Mouse (Mus musculus): Measurements from ENCODE around the gene Cdk2ap2. TPM values are rescaled to one million over a fixed set of nuclear protein-coding genes. Genes with fewer than 3 reads are reported as not detected.

The Cdk2ap2 gene
- polyA plus RNA-seq, 1 experiment from 2014 or later = 80.2 TPM

GRCm38 (mm10) chr19:4140147-4140546 lies 43.2 kb downstream of the Cdk2ap2 start:
- WGBS = 81% methylated on average over 6 of the region's 6 CpGs
- no peak overlapping the region for H3K27ac ChIP-seq (replicated peaks)
- 0 out of 2 replicates have a peak, but pooled peaks cover 3% of the 10 kb centered on the region for H3K27me3 ChIP-seq (replicated peaks; ENCODE audit: low read depth, poor library complexity, severe bottlenecking)

GRCm38 (mm10) chr19:4142416-4143173 lies 45.6 kb downstream of the Cdk2ap2 start:
- H3K4me1 ChIP-seq = peaks cover 9% of the 10 kb centered on the region
- no peak for DNase-seq (ENCODE audit: low spot score)
- H3K9me3 ChIP-seq = peaks cover 3% of the 10 kb centered on the region; the same call in 1 of the 2 replicates
- H3K4me3 ChIP-seq = no peak overlapping the region
- H3K27me3 ChIP-seq (replicated peaks; ENCODE audit: low read depth, poor library complexity, severe bottlenecking) = no peaks in the 10 kb centered on the region
- H3K27ac ChIP-seq (replicated peaks) = no peak overlapping the region
- WGBS = 90% methylated on average over 18 of the region's 18 CpGs
- H3K36me3 ChIP-seq (replicated peaks) = no peaks in the 10 kb centered on the region

More at GRCm38 (mm10) chr19:4140147-4140546, 43.2 kb downstream of the Cdk2ap2 start:
- DNase-seq (ENCODE audit: low spot score) = no peak
- Histone ChIP-seq H3K9me3 (no peaks in the 10 kb centered on the region), H3K36me3 (replicated peaks) (no peaks in the 10 kb centered on the region), H3K4me3 (no peak overlapping the region), H3K4me1 (peaks cover 8% of the 10 kb centered on the region)

GRCm38 (mm10) chr19:4143759-4144268 lies 46.8 kb downstream of the Cdk2ap2 start, which contains the start of gene Cabp4:
TSS of gene Cabp4 (minus strand) at chr19:4144033.
- no peak within 1 kb of the TSS for H3K4me3 ChIP-seq
- H3K4me1 ChIP-seq = peaks cover 19% of the 10 kb centered on the region
- no peaks in the 10 kb centered on the region for H3K36me3 ChIP-seq (replicated peaks)
- no peak for DNase-seq (ENCODE audit: low spot score)
- no peaks in the 10 kb centered on the region for H3K27me3 ChIP-seq (replicated peaks; ENCODE audit: low read depth, poor library complexity, severe bottlenecking)
- no peak within 1 kb of the TSS for H3K27ac ChIP-seq (replicated peaks)
- peaks cover 3% of the 10 kb centered on the region; the same call in 1 of the 2 replicates for H3K9me3 ChIP-seq
- 82% methylated on average over 7 of the region's 7 CpGs for WGBS

- Histone ChIP-seq H3K36me3 (replicated peaks) (peaks cover under 1% of the 10 kb centered on the region), H3K4me3 (no peak overlapping the region), H3K9me3 (peaks cover 3% of the 10 kb centered on the region; the same call in 1 of the 2 replicates), H3K27me3 (replicated peaks; ENCODE audit: low read depth, poor library complexity, severe bottlenecking) (no peaks in the 10 kb centered on the region), H3K4me1 (peaks cover 23% of the 10 kb centered on the region), H3K27ac (replicated peaks) (no peak overlapping the region)
- no peak for DNase-seq (ENCODE audit: low spot score)
- 78% methylated on average over 16 of the region's 16 CpGs for WGBS
Observed at GRCm38 (mm10) chr19:4144550-4145498, 47.8 kb downstream of the Cdk2ap2 start.

- Histone ChIP-seq H3K36me3 (replicated peaks) (peaks cover 12% of the 10 kb centered on the region), H3K27me3 (replicated peaks; ENCODE audit: low read depth, poor library complexity, severe bottlenecking) (no peaks in the 10 kb centered on the region), H3K9me3 (peaks cover 3% of the 10 kb centered on the region; the same call in 1 of the 2 replicates), H3K4me3 (no peak overlapping the region), H3K4me1 (peaks cover 24% of the 10 kb centered on the region), H3K27ac (replicated peaks) (no peak overlapping the region)
- 86% methylated on average over 5 of the region's 5 CpGs for WGBS
- DNase-seq (ENCODE audit: low spot score) = no peak
Observed at GRCm38 (mm10) chr19:4145936-4146335, 49.0 kb downstream of the Cdk2ap2 start.

- H3K36me3 ChIP-seq (replicated peaks) = peaks cover 18% of the 10 kb centered on the region
- H3K27me3 ChIP-seq (replicated peaks; ENCODE audit: low read depth, poor library complexity, severe bottlenecking) = no peaks in the 10 kb centered on the region
- peaks cover 3% of the 10 kb centered on the region; the same call in 1 of the 2 replicates for H3K9me3 ChIP-seq
- H3K27ac ChIP-seq (replicated peaks) = no peak overlapping the region
- H3K4me3 ChIP-seq = no peak overlapping the region
- 63% methylated on average over 12 of the region's 12 CpGs for WGBS
- peaks cover 29% of the 10 kb centered on the region for H3K4me1 ChIP-seq
- DNase-seq (ENCODE audit: low spot score) = no peak
Observed at GRCm38 (mm10) chr19:4146366-4147021, 49.5 kb downstream of the Cdk2ap2 start.

GRCm38 (mm10) chr19:4147022-4147405 lies 50.0 kb downstream of the Cdk2ap2 start:
- no peak overlapping the region for H3K27ac ChIP-seq (replicated peaks)
- no peaks in the 10 kb centered on the region for H3K27me3 ChIP-seq (replicated peaks; ENCODE audit: low read depth, poor library complexity, severe bottlenecking)
- peaks cover 29% of the 10 kb centered on the region for H3K4me1 ChIP-seq
- peaks cover 3% of the 10 kb centered on the region; the same call in 1 of the 2 replicates for H3K9me3 ChIP-seq
- WGBS = 46% methylated on average over 3 of the region's 3 CpGs
- peaks cover 23% of the 10 kb centered on the region for H3K36me3 ChIP-seq (replicated peaks)
- no peak overlapping the region for H3K4me3 ChIP-seq
- no peak for DNase-seq (ENCODE audit: low spot score)

- peaks cover 32% of the 10 kb centered on the region for H3K36me3 ChIP-seq (replicated peaks)
- H3K9me3 ChIP-seq = peaks cover 3% of the 10 kb centered on the region; the same call in 1 of the 2 replicates
- H3K4me3 ChIP-seq = peak overlapping the region; percentile 88
- no peak for DNase-seq (ENCODE audit: low spot score)
- WGBS = 34% methylated on average over 9 of the region's 9 CpGs
- H3K27me3 ChIP-seq (replicated peaks; ENCODE audit: low read depth, poor library complexity, severe bottlenecking) = no peaks in the 10 kb centered on the region
- peak overlapping the region; percentile 88 for H3K27ac ChIP-seq (replicated peaks)
- H3K4me1 ChIP-seq = peaks cover 29% of the 10 kb centered on the region
Observed at GRCm38 (mm10) chr19:4147782-4148490, 51.0 kb downstream of the Cdk2ap2 start.

GRCm38 (mm10) chr19:4148491-4148806 lies 51.5 kb downstream of the Cdk2ap2 start, which contains the start of gene Coro1b:
TSS of gene Coro1b (plus strand) at chr19:4148619.
- peaks cover 3% of the 10 kb centered on the region; the same call in 1 of the 2 replicates for H3K9me3 ChIP-seq
- peak within 1 kb of the TSS; percentile 88 for H3K4me3 ChIP-seq
- DNase-seq (ENCODE audit: low spot score) = peak; percentile 98
- under 1% methylated on average over 33 of the region's 33 CpGs for WGBS
- H3K4me1 ChIP-seq = peaks cover 29% of the 10 kb centered on the region
- no peaks in the 10 kb centered on the region for H3K27me3 ChIP-seq (replicated peaks; ENCODE audit: low read depth, poor library complexity, severe bottlenecking)
- H3K27ac ChIP-seq (replicated peaks) = peak within 1 kb of the TSS; percentile 88
- peaks cover 37% of the 10 kb centered on the region for H3K36me3 ChIP-seq (replicated peaks)

Data from embryonic facial prominence, embryonic 10.5 days (tissue).